Mouse (Mus musculus) adrenal gland, postnatal 4 days (tissue): ENCODE results near the gene Klc4. TPM values are rescaled to one million over a fixed set of nuclear protein-coding genes. Genes with fewer than 3 reads are reported as not detected.

Experiments used
- DNase-seq, 2 experiments: peaks; one replicate each; pipeline ENCODE4 v3.0.0; 2021 to 2022; ENCODE audit warnings: low spot score in 2 of 2, mixed read lengths in 2 of 2
- total RNA-seq, 2 experiments: library from RNA; stranded (reverse); gene quantifications; 2 replicates each; pipeline ENCODE4 v1.2.3; 2021

The Klc4 gene
- total RNA-seq, 2 experiments from 2014 or later: 33.5 to 34.3 TPM

DNA sequence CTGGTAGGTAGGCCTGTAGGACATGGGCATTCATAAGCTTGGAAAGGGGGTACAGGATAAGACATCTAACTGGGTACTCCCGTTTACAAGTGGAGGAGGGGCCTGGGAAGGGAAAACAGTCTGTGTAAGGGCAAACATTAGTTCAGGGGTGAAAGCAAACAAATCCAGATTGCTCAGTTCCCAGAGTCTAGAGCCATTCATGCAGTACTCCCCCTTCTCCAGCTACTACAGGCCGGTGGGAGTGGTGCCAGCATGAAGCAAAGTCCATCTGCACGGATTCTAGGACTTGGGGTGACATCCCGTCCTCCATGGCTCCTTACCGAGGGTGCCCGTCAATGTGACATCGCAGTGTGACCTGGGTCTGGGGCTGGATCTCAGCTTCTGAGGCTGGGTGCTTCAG lies 55.4 kb downstream of the Klc4 start:
- DNase-seq: no peak

DNA sequence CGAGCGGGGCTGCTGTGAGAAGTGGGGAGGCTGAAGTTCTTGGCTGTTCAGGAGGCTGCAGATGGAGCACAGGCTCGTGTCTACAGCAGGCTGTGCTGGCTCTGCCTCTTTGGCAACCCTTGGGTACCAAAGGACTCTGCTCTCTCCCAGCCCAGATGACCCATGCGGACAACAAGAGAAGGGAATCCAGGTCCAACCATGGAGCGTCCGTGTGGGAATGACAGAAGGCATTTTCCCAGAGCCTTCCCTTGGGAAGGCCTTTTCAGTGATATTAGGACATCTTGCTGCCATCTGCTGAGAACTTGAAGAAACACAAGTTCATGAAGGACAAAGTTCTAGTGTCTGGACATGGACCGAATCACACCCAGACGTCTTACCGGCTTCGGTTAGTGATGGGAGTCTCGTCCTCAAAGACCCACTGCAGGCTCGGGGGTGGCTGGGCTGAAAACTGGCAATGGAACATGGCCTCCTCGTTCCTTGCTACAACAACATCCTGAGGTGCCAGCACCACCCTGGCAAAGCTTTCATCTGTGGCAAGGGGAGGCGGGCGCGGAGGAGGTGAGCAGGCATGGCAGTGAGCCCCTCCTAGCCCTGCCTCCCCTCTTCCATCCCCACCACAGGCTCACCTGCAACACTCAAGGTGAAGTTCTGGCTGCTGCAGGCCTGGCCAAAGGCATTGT lies 56.0 kb downstream of the Klc4 start:
- no peak for DNase-seq

DNA sequence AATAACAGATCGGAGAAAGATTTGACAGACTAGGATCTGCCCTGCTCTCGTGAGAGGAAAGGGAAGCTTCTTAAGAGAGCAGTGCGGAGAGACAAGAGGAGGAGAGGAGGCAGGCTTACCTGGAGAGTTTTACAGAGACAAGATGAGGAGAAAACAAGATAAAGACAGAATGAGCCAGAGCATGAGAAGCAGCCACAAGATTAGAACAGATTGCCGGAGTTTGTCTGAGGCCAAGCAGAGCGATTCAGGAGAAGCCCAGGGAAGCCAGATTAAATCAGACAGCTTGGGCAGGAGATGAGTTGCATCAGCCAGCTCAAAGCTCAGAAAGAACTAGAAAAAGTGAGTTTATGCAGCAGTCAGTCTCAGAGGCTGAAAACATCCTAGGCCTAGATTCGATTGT lies 56.9 kb downstream of the Klc4 start:
- DNase-seq: no peak

DNA sequence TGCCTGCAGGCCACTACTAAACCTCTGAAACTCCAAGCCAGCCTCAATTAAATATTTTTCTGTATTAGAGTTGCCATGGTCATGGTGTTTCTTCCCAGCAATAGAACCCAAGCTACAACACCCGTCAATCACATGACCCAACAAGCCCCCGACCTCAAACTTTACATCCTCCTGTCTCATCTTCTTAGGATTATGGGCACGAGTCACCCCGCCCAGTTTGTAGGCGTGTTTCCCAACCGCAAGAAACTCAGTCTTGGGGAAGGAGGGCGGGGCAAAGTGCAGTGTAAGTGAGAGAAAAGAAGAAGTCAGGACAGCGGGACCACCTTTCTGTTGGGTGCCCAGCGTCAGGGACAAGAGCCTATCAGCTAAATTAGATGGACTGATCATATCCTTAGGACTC lies 57.6 kb downstream of the Klc4 start:
- DNase-seq: no peak

DNA sequence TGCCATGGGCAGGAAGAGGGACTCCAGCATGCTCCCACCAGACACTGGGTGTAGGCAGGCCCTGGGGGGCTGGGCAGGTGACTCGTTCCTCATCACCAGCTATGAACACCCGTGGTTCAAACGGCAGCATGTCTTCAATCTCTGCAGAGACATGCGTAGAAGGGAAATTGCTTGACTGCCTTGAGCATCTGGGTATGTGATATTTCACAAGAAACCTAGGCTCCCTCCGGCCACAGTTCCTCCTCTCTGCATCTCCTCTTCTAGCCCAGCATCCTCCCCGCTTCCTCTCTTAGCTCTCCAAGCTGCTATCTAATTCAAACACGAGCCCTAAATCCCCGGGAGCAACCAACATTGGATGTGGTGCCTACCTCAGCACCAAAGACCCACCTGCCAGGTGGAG lies 59.5 kb downstream of the Klc4 start:
- DNase-seq: no peak

Other genes with a start within 250 kb of the Klc4 start
- 1 to 10 TPM; 1.6 to 2.0 TPM for gene Crip3, start 217.1 kb downstream of the Klc4 start, total RNA-seq
- 1 to 10 TPM in 1 of 2 experiments, under 1 TPM in 1; 0.14 to 4.0 TPM for gene Slc22a7, start 207.6 kb downstream of the Klc4 start, total RNA-seq
- gene Ttbk1, start 158.3 kb downstream of the Klc4 start, total RNA-seq: 1 to 10 TPM; 2.4 to 3.7 TPM
- 1 to 10 TPM; 9.2 to 9.3 TPM for gene Dnph1, start 149.3 kb downstream of the Klc4 start, total RNA-seq
- 10 to 100 TPM; 26.2 to 26.6 TPM for gene Cul9, start 99.6 kb downstream of the Klc4 start, total RNA-seq
- 10 to 100 TPM; 35.4 to 36.8 TPM for gene Srf, start 89.8 kb downstream of the Klc4 start, total RNA-seq
- 10 to 100 TPM; 42.2 to 54.1 TPM for gene Ptk7, start 16.5 kb downstream of the Klc4 start, total RNA-seq
- 100 to 1,000 TPM; 109 to 135 TPM for gene Mrpl2, start 207 bp upstream of the Klc4 start, total RNA-seq
- gene Cul7, start 4.3 kb upstream of the Klc4 start, total RNA-seq: 10 to 100 TPM; 88.3 to 97.5 TPM
- 10 to 100 TPM; 25.2 to 26.9 TPM for gene Rrp36, start 28.3 kb upstream of the Klc4 start, total RNA-seq
- gene Mea1, start 32.8 kb upstream of the Klc4 start, total RNA-seq: 10 to 100 TPM; 83.2 to 87.1 TPM
- 100 to 1,000 TPM; 102 to 107 TPM for gene Klhdc3, start 34.9 kb upstream of the Klc4 start, total RNA-seq
- 10 to 100 TPM; 57.7 to 60.1 TPM for gene Ppp2r5d, start 59.1 kb upstream of the Klc4 start, total RNA-seq
- gene Pex6, start 65.4 kb upstream of the Klc4 start, total RNA-seq: 10 to 100 TPM; 49.1 to 49.4 TPM
- gene Gnmt, start 83.1 kb upstream of the Klc4 start, total RNA-seq: 10 to 100 TPM in 1 of 2 experiments, 1 to 10 TPM in 1; 1.8 to 15.4 TPM
- 10 to 100 TPM; 61.5 to 63.3 TPM for gene Cnpy3, start 106.2 kb upstream of the Klc4 start, total RNA-seq
- under 1 TPM in 1 of 2 experiments, not detected in 1; 0.22 TPM for gene Ptcra, start 117.7 kb upstream of the Klc4 start, total RNA-seq
- gene 2310039H08Rik, start 126.6 kb upstream of the Klc4 start, total RNA-seq: 10 to 100 TPM; 53.0 to 73.7 TPM
- 100 to 1,000 TPM in 1 of 2 experiments, 10 to 100 TPM in 1; 85.7 to 101 TPM for gene Rpl7l1, start 136.7 kb upstream of the Klc4 start, total RNA-seq
- gene Bicral, start 212.5 kb upstream of the Klc4 start, total RNA-seq: 10 to 100 TPM; 21.6 to 24.8 TPM
- 10 to 100 TPM; 26.1 to 27.4 TPM for gene Tbcc, start 244.7 kb upstream of the Klc4 start, total RNA-seq